Mouse (Mus musculus) limb, embryonic 12.5 days (tissue): ENCODE results near the gene Gm47289. TPM values are rescaled to one million over a fixed set of nuclear protein-coding genes. Genes with fewer than 3 reads are reported as not detected.

Experiments used
- ATAC-seq: fragments of 200-750 bp; cut with Nextera tagmentation; 2 replicates; pipeline ENCODE4 v1.8.0; 2017; ENCODE audit warnings: low read depth, moderate TSS enrichment; ENCODE audit not compliant: insufficient number of reproducible peaks, insufficient read depth, low FRiP score, low TSS enrichment
- H3K27ac ChIP-seq: fragments of 300-500 bp; sonication (generic); 2 replicates; pipeline ENCODE4 v1.5.1; 2016; ENCODE audit warnings: mild to moderate bottlenecking, moderate library complexity
- H3K27me3 ChIP-seq: fragments of 300-500 bp; sonication (generic); 2 replicates; pipeline ENCODE4 v1.6.1; 2016; ENCODE audit warnings: mild to moderate bottlenecking, moderate library complexity
- H3K36me3 ChIP-seq: fragments of 300-500 bp; sonication (generic); 2 replicates; pipeline ENCODE4 v1.6.1; 2016; ENCODE audit warnings: mild to moderate bottlenecking, moderate library complexity
- H3K4me1 ChIP-seq: fragments of 300-500 bp; sonication (generic); replicated peaks from 2 replicates; pipeline ENCODE4 v1.6.1; 2016
- H3K4me2 ChIP-seq: fragments of 300-500 bp; sonication (generic); 2 replicates; pipeline ENCODE4 v1.6.1; 2016; ENCODE audit warnings: mild to moderate bottlenecking, moderate library complexity
- H3K4me3 ChIP-seq: fragments of 300-500 bp; sonication (generic); replicated peaks from 2 replicates; pipeline ENCODE4 v1.5.1; 2016; ENCODE audit warnings: mild to moderate bottlenecking
- H3K9ac ChIP-seq: fragments of 300-500 bp; sonication (generic); replicated peaks from 2 replicates; pipeline ENCODE4 v1.6.1; 2016; ENCODE audit warnings: mild to moderate bottlenecking, moderate library complexity
- H3K9me3 ChIP-seq: fragments of 300-500 bp; sonication (generic); 2 replicates; pipeline ENCODE4 v1.6.1; 2016; ENCODE audit warnings: mild to moderate bottlenecking, moderate library complexity
- WGBS: fragments of 180-500 bp; shearing (Covaris S2); methylation state at CpG from one replicate; pipeline ENCODE4 v1.1.7; 2016; 5-methylcytosine and 5-hydroxymethylcytosine counted together
- polyA plus RNA-seq: library from polyadenylated mRNA; unstranded; fragments of >200 nt; fragmentation: Nextera tagmentation; extraction: Ambion mirVana; gene quantifications from 2 replicates; pipeline ENCODE4 v1.2.1, GENCODE M21; 2016

The Gm47289 gene
- not detected in 2 replicates for polyA plus RNA-seq

- no peaks in the 10 kb centered on the region for H3K9me3 ChIP-seq
- ATAC-seq, result no peak
- no peak within 1 kb of the TSS for H3K4me3 ChIP-seq
- 59% methylated on average over 4 of the region's 4 CpGs for WGBS
- H3K4me1 ChIP-seq, result no peaks in the 10 kb centered on the region
- H3K27ac ChIP-seq, result no peak within 1 kb of the TSS
- H3K9ac ChIP-seq, result no peak within 1 kb of the TSS
- H3K27me3 ChIP-seq, result peaks cover 40% of the 10 kb centered on the region
- no peaks in the 10 kb centered on the region for H3K36me3 ChIP-seq
- H3K4me2 ChIP-seq, result no peak within 1 kb of the TSS
Observed at GRCm38 (mm10) chr9:119158861-119159260, at the start of gene Gm47289. Gm47289 (plus strand) TSS chr9:119159161.

- H3K9me3 ChIP-seq, result peaks cover 3% of the 10 kb centered on the region; the same call in 1 of the 2 replicates
- H3K4me3 ChIP-seq, result no peak overlapping the region
- H3K9ac ChIP-seq, result no peak overlapping the region
- H3K27ac ChIP-seq, result peak overlapping the region; percentile 74
- ATAC-seq, result peak; percentile 29; the same call in 1 of the 2 replicates
- peaks cover 26% of the 10 kb centered on the region for H3K4me1 ChIP-seq
- H3K36me3 ChIP-seq, result no peaks in the 10 kb centered on the region
- no peaks in the 10 kb centered on the region for H3K27me3 ChIP-seq
- WGBS, result 27% methylated on average over 12 of the region's 12 CpGs
- H3K4me2 ChIP-seq, result no peak overlapping the region; the same call in 1 of the 2 replicates
Observed at GRCm38 (mm10) chr9:119109685-119110353, 49.1 kb upstream of the Gm47289 start.

GRCm38 (mm10) chr9:119110640-119111039, 48.3 kb upstream of the Gm47289 start:
- no peak for ATAC-seq
- no peak overlapping the region for H3K9ac ChIP-seq
- WGBS, result 51% methylated on average over 3 of the region's 3 CpGs
- peak overlapping the region; percentile 74 for H3K27ac ChIP-seq
- H3K4me2 ChIP-seq, result no peak overlapping the region
- H3K9me3 ChIP-seq, result peaks cover 3% of the 10 kb centered on the region; the same call in 1 of the 2 replicates
- H3K4me1 ChIP-seq, result peaks cover 26% of the 10 kb centered on the region
- H3K27me3 ChIP-seq, result no peaks in the 10 kb centered on the region
- no peaks in the 10 kb centered on the region for H3K36me3 ChIP-seq
- no peak overlapping the region for H3K4me3 ChIP-seq

GRCm38 (mm10) chr9:119114911-119115310, 44.0 kb upstream of the Gm47289 start:
- Histone ChIP-seq H3K9me3 (no peaks in the 10 kb centered on the region), H3K27me3 (no peaks in the 10 kb centered on the region), H3K9ac (no peak overlapping the region), H3K4me2 (no peak overlapping the region), H3K27ac (no peak overlapping the region), H3K4me1 (peaks cover 14% of the 10 kb centered on the region), H3K4me3 (no peak overlapping the region), H3K36me3 (no peaks in the 10 kb centered on the region)
- no peak for ATAC-seq
- 81% methylated on average over 17 of the region's 17 CpGs for WGBS

GRCm38 (mm10) chr9:119119409-119120167, 39.4 kb upstream of the Gm47289 start:
- H3K9ac ChIP-seq, result no peak overlapping the region
- H3K27ac ChIP-seq, result no peak overlapping the region
- H3K4me3 ChIP-seq, result no peak overlapping the region
- WGBS, result 89% methylated on average over 19 of the region's 19 CpGs
- no peaks in the 10 kb centered on the region for H3K9me3 ChIP-seq
- H3K36me3 ChIP-seq, result no peaks in the 10 kb centered on the region
- 0 out of 2 replicates have a peak, but pooled peaks cover 5% of the 10 kb centered on the region for H3K4me1 ChIP-seq
- no peak for ATAC-seq
- H3K4me2 ChIP-seq, result no peak overlapping the region
- no peaks in the 10 kb centered on the region for H3K27me3 ChIP-seq

GRCm38 (mm10) chr9:119120168-119120560, 38.8 kb upstream of the Gm47289 start:
- ATAC-seq, result no peak
- 55% methylated on average over 3 of the region's 3 CpGs for WGBS
- H3K4me3 ChIP-seq, result no peak overlapping the region
- no peaks in the 10 kb centered on the region for H3K9me3 ChIP-seq
- H3K27me3 ChIP-seq, result no peaks in the 10 kb centered on the region
- H3K36me3 ChIP-seq, result no peaks in the 10 kb centered on the region
- no peak overlapping the region for H3K9ac ChIP-seq
- 0 out of 2 replicates have a peak, but pooled peaks cover 5% of the 10 kb centered on the region for H3K4me1 ChIP-seq
- no peak overlapping the region for H3K4me2 ChIP-seq
- H3K27ac ChIP-seq, result no peak overlapping the region

GRCm38 (mm10) chr9:119122596-119123369, 36.2 kb upstream of the Gm47289 start:
- WGBS, result 82% methylated on average over 18 of the region's 18 CpGs

GRCm38 (mm10) chr9:119128436-119129181, 30.4 kb upstream of the Gm47289 start:
- peaks cover 5% of the 10 kb centered on the region; the same call in 1 of the 2 replicates for H3K4me1 ChIP-seq
- no peaks in the 10 kb centered on the region for H3K36me3 ChIP-seq
- H3K27me3 ChIP-seq, result no peaks in the 10 kb centered on the region
- H3K9ac ChIP-seq, result no peak overlapping the region
- no peak overlapping the region for H3K27ac ChIP-seq
- no peak overlapping the region for H3K4me3 ChIP-seq
- no peaks in the 10 kb centered on the region for H3K9me3 ChIP-seq
- WGBS, result 83% methylated on average over 12 of the region's 12 CpGs
- no peak for ATAC-seq
- H3K4me2 ChIP-seq, result no peak overlapping the region

More at GRCm38 (mm10) chr9:119122596-119123369, 36.2 kb upstream of the Gm47289 start:
- H3K4me2 ChIP-seq, result no peak overlapping the region
- no peak overlapping the region for H3K4me3 ChIP-seq
- no peaks in the 10 kb centered on the region for H3K9me3 ChIP-seq
- no peaks in the 10 kb centered on the region for H3K36me3 ChIP-seq
- no peaks in the 10 kb centered on the region for H3K27me3 ChIP-seq
- H3K9ac ChIP-seq, result no peak overlapping the region
- no peak overlapping the region for H3K27ac ChIP-seq
- no peak for ATAC-seq
- H3K4me1 ChIP-seq, result 0 out of 2 replicates have a peak, but pooled peaks cover 5% of the 10 kb centered on the region

- Histone ChIP-seq H3K4me1 (peaks cover 5% of the 10 kb centered on the region; the same call in 1 of the 2 replicates), H3K36me3 (no peaks in the 10 kb centered on the region), H3K27me3 (no peaks in the 10 kb centered on the region), H3K4me3 (no peak overlapping the region), H3K9me3 (no peaks in the 10 kb centered on the region), H3K27ac (no peak overlapping the region), H3K9ac (no peak overlapping the region), H3K4me2 (no peak overlapping the region)
- 60% methylated on average over 5 of the region's 5 CpGs for WGBS
- no peak for ATAC-seq
Observed at GRCm38 (mm10) chr9:119130692-119131091, 28.3 kb upstream of the Gm47289 start.

GRCm38 (mm10) chr9:119138836-119139235, 20.1 kb upstream of the Gm47289 start:
- no peak overlapping the region for H3K9ac ChIP-seq
- no peaks in the 10 kb centered on the region for H3K9me3 ChIP-seq
- no peaks in the 10 kb centered on the region for H3K4me1 ChIP-seq
- WGBS, result 74% methylated on average over 2 of the region's 2 CpGs
- H3K4me3 ChIP-seq, result no peak overlapping the region
- H3K27me3 ChIP-seq, result 0 out of 2 replicates have a peak, but pooled peaks cover 3% of the 10 kb centered on the region
- ATAC-seq, result no peak
- no peaks in the 10 kb centered on the region for H3K36me3 ChIP-seq
- H3K27ac ChIP-seq, result no peak overlapping the region
- no peak overlapping the region for H3K4me2 ChIP-seq
